In genomic region chr6:122339047-122339647, GRCm38 (mm10) we compare ENCODE assay signal across 8 mouse cellular contexts. TPM values are rescaled to one million over a fixed set of nuclear protein-coding genes. Genes with fewer than 3 reads are reported as not detected.
DNase-seq lines count a peak whose midpoint lies in the region; ATAC-seq and TF ChIP-seq lines count a peak whose summit lies in the region.

No protein-coding gene starts in this region.

- H3K9me3 ChIP-seq in ES-E14 (ENCODE audit: control insufficient read depth, insufficient read depth, low read depth, low read length), result no peaks in the 10 kb centered on the region
- no peaks in the 10 kb centered on the region for H3K9me3 ChIP-seq in forebrain, embryonic 13.5 days (replicated peaks)
- no peaks in the 10 kb centered on the region for H3K9me3 ChIP-seq in neural tube, embryonic 15.5 days (replicated peaks)

- no peak for TF ChIP-seq CTCF in layer of hippocampus, adult 2 months (conservative IDR thresholded peaks at IDR 0.05)
- TF ChIP-seq CTCF in lung, adult 2 months (IDR thresholded peaks at IDR 0.05; ENCODE audit: insufficient read depth, low read length), result no peak

- H3K36me3 ChIP-seq in ES-E14 (ENCODE audit: control insufficient read depth, insufficient read depth, low read length, poor library complexity, severe bottlenecking), result peaks cover 15% of the 10 kb centered on the region
- H3K36me3 ChIP-seq in forebrain, embryonic 13.5 days (ENCODE audit: poor library complexity, severe bottlenecking), result peaks cover 23% of the 10 kb centered on the region
- peaks cover 17% of the 10 kb centered on the region for H3K36me3 ChIP-seq in neural tube, embryonic 15.5 days

- DNase-seq in ES-E14 (ENCODE audit: low read depth, low spot score), result no peak
- DNase-seq in heart, postnatal 25 days (ENCODE audit: low spot score), result peak; percentile 33
- DNase-seq in layer of hippocampus, adult 2 months (ENCODE audit: low spot score in 2 of 2), result peak; percentile 52 to 53
- DNase-seq in lung, adult 2 months, result peak; percentile 75
- DNase-seq in testis, postnatal 10 days (ENCODE audit: low spot score), result peak; percentile 83

- in situ Hi-C loops in ES-E14 (cut with MboI; ENCODE audit: low sequenced_read_pairs in 2 of 2, unreplicated experiment in 2 of 2), result loop anchor here in 1 of 2 experiments (25.0 kb wide), 1 partner anchor 398 kb away; no protein-coding TSS in a partner anchor

- peak overlapping the region; percentile 74 for H3K4me2 ChIP-seq in forebrain, embryonic 13.5 days
- peak overlapping the region; percentile 67 for H3K4me2 ChIP-seq in neural tube, embryonic 15.5 days

- H3K27ac ChIP-seq in ES-E14 (ENCODE audit: insufficient read depth, low read depth, low read length, poor library complexity, severe bottlenecking), result peak overlapping the region; percentile 100
- peak overlapping the region; percentile 98 for H3K27ac ChIP-seq in forebrain, embryonic 13.5 days
- peak overlapping the region; percentile 91 for H3K27ac ChIP-seq in layer of hippocampus, adult 2 months
- peak overlapping the region; percentile 97 for H3K27ac ChIP-seq in neural tube, embryonic 15.5 days (replicated peaks)

- WGBS in forebrain, embryonic 13.5 days, result under 1% methylated on average over 42 of the region's 51 CpGs
- under 1% methylated on average over 48 of the region's 51 CpGs for WGBS in lung, adult 2 months
- WGBS in neural tube, embryonic 15.5 days, result under 1% methylated on average over 35 of the region's 51 CpGs

- peaks cover 9 to 10% of the 10 kb centered on the region in 2 experiments; a peak in 2 of 4 replicates for H3K4me1 ChIP-seq in ES-E14 (ENCODE audit: control insufficient read depth in 2 of 2, insufficient read depth in 2 of 2, low read length in 2 of 2, poor library complexity in 1 of 2)
- peaks cover 32% of the 10 kb centered on the region for H3K4me1 ChIP-seq in forebrain, embryonic 13.5 days
- peaks cover 3% of the 10 kb centered on the region; the same call in 1 of the 2 replicates for H3K4me1 ChIP-seq in lung, adult 2 months (ENCODE audit: control insufficient read depth, insufficient read depth, low read length)
- peaks cover 26% of the 10 kb centered on the region for H3K4me1 ChIP-seq in neural tube, embryonic 15.5 days

- intact Hi-C loops in heart, postnatal 25 days (cut with DNase I), result loop anchor here (10.0 kb wide), 1 partner anchor 476 kb away; the partner anchor contains the start of gene Foxj2

- no peaks in the 10 kb centered on the region for H3K27me3 ChIP-seq in forebrain, embryonic 13.5 days
- no peaks in the 10 kb centered on the region for H3K27me3 ChIP-seq in neural tube, embryonic 15.5 days (replicated peaks)

- peak overlapping the region; percentile 77 to 85 for H3K4me3 ChIP-seq in ES-E14 (ENCODE audit: insufficient read depth in 1 of 2, low read depth in 1 of 2, low read length in 2 of 2, poor library complexity in 1 of 2, severe bottlenecking in 1 of 2)
- H3K4me3 ChIP-seq in forebrain, embryonic 13.5 days, result peak overlapping the region; percentile 74
- H3K4me3 ChIP-seq in layer of hippocampus, adult 2 months, result peak overlapping the region; percentile 61
- H3K4me3 ChIP-seq in lung, adult 2 months (replicated peaks; ENCODE audit: extremely low read depth, low read depth, low read length), result peak overlapping the region; percentile 71
- peak overlapping the region; percentile 75 for H3K4me3 ChIP-seq in neural tube, embryonic 15.5 days (replicated peaks)

- ATAC-seq in cerebellum, adult (ENCODE audit: insufficient number of reproducible peaks, low FRiP score, low TSS enrichment), result peak; percentile 60
- ATAC-seq in forebrain, embryonic 13.5 days, result peak; percentile 81
- ATAC-seq in neural tube, embryonic 15.5 days (ENCODE audit: low FRiP score), result peak; percentile 83

- peak; percentile 36; the same call in 1 of the 2 replicates for TF ChIP-seq POLR2A in lung, adult 2 months (IDR thresholded peaks at IDR 0.05; ENCODE audit: borderline replicate concordance, extremely low read depth, low read depth, low read length)

- H3K9ac ChIP-seq in ES-E14 (ENCODE audit: insufficient read depth, low read depth, low read length, poor library complexity, severe bottlenecking), result peak overlapping the region; percentile 83
- H3K9ac ChIP-seq in forebrain, embryonic 13.5 days, result peak overlapping the region; percentile 84
- H3K9ac ChIP-seq in neural tube, embryonic 15.5 days (replicated peaks), result peak overlapping the region; percentile 77

TF ChIP-seq in ES-E14, 5 proteins besides CTCF, POLR2A, EP300 and RAD21:
- TF ChIP-seq HCFC1 (IDR thresholded peaks at IDR 0.05; ENCODE audit: borderline replicate concordance, insufficient read depth, low read length), result peak; percentile 57; the same call in 1 of the 2 replicates
- no peak for TF ChIP-seq MAFK (IDR thresholded peaks at IDR 0.05; ENCODE audit: insufficient read depth, low read depth, low read length)

RNA-seq across cellular contexts. Expression of gene Phc1, which starts 1.2 kb away (rescaled TPM):
- total RNA-seq in ES-E14 (2012; rRNA removed), result 169 and 238 TPM in 2 replicates
- polyA plus RNA-seq in forebrain, embryonic 13.5 days (2015; fragmentation: Nextera tagmentation; extraction: Ambion mirVana), result 29.9 and 33.0 TPM in 2 replicates
- 10 to 100 TPM; 17.1 to 18.7 TPM for total RNA-seq in heart, postnatal 25 days (2021)
- total RNA-seq in layer of hippocampus, adult 2 months (2021), result 10 to 100 TPM; 63.7 to 71.1 TPM
- 37.6 and 45.1 TPM in 2 replicates for polyA plus RNA-seq in lung, adult 2 months (2012; rRNA removed)
- polyA plus RNA-seq in neural tube, embryonic 15.5 days (2015; fragmentation: Nextera tagmentation; extraction: Ambion mirVana), result 23.4 and 25.3 TPM in 2 replicates

RNA-seq across cellular contexts. Expression of gene M6pr, which starts 30.6 kb away (rescaled TPM):
- 297 and 332 TPM in 2 replicates for total RNA-seq in ES-E14 (2012; rRNA removed)
- polyA plus RNA-seq in forebrain, embryonic 13.5 days (2015; fragmentation: Nextera tagmentation; extraction: Ambion mirVana), result 58.9 and 64.8 TPM in 2 replicates
- total RNA-seq in heart, postnatal 25 days (2021), result 10 to 100 TPM; 36.4 to 41.4 TPM
- total RNA-seq in layer of hippocampus, adult 2 months (2021), result 10 to 100 TPM; 75.9 to 78.9 TPM
- polyA plus RNA-seq in lung, adult 2 months (2012; rRNA removed), result 49.8 and 79.0 TPM in 2 replicates
- polyA plus RNA-seq in neural tube, embryonic 15.5 days (2015; fragmentation: Nextera tagmentation; extraction: Ambion mirVana), result 52.0 and 68.6 TPM in 2 replicates

RNA-seq across cellular contexts. Expression of gene Klrg1, which starts 56.5 kb away (rescaled TPM):
- total RNA-seq in ES-E14 (2012; rRNA removed), result not detected in 2 replicates
- 0.40 and 0.43 TPM in 2 replicates for polyA plus RNA-seq in forebrain, embryonic 13.5 days (2015; fragmentation: Nextera tagmentation; extraction: Ambion mirVana)
- total RNA-seq in heart, postnatal 25 days (2021), result not detected
- under 1 TPM; 0.33 to 0.91 TPM for total RNA-seq in layer of hippocampus, adult 2 months (2021)
- polyA plus RNA-seq in lung, adult 2 months (2012; rRNA removed), result 0.65 and 0.66 TPM in 2 replicates
- 0.56 and 0.92 TPM in 2 replicates for polyA plus RNA-seq in neural tube, embryonic 15.5 days (2015; fragmentation: Nextera tagmentation; extraction: Ambion mirVana)
